Mouse (Mus musculus): ENCODE measurements around the gene Klhl3. TPM values are rescaled to one million over a fixed set of nuclear protein-coding genes. Genes with fewer than 3 reads are reported as not detected.

Klhl3 gene
- polyA plus RNA-seq, 3 experiments from 2014 or later = 4.3 to 14.9 (median 14.6) TPM

DNA sequence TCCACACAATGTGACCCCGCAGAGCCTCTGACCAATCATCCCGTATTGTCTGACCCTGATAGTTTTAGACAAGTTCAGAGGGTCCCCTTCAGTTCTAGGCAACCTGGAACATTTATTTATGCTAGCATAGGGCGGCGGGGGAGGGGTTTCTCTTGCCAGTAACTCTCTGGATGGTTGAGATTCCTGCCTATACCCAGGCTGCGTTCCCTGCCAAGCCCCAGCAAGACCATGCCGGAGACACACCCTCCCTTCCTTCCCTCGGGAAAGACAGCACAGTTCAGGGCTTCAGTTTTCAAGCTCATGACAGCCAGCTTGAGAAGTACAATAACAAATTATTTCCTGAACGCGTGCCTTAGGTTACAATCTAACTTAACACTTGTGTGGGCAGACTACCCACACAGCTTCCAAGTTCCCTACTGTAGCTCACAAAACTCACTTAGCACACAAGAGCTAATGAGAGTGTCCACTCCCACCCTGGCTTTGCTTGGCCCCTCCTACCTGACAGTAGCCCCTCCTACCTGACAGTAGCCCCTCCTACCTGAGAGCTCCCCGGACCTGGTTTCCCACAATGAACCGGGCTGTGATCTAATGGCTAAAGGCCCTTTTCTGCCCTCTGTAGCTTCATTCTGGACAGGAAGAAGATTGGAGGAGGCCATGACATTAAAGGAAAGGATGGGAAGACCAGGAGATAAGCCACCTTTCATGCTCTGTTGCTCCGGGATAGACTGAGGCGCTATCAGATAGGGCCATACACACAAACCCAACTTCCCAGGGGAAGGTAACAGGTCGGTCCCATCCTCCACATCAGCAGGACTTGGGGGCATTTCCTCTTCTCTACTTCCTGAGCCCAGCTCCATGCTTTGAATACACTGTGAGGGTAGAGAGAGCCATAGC lies 46.6 kb downstream of the Klhl3 start:
- peak; percentile 7 for ATAC-seq

DNA sequence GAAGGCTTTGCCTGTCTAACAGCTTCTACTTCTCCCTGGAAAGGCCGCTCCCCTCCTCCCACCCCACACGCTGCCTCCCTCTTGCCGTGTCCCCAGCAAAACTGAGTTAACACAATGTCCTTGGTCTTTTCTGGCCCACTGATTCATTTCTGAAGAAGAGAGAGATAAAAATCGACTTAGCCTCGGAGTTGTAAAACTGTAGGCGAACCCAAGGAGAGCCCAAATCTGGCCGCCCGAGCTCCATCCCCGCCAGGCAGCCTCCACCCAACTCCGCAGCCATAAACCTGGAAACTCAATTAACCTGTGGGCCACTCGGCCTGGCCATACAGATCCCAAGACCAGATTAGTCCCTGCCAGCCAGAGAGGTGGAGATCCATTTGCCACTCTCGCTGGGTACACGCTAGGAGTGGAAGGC lies 47.3 kb downstream of the Klhl3 start:
- ATAC-seq = no peak

DNA sequence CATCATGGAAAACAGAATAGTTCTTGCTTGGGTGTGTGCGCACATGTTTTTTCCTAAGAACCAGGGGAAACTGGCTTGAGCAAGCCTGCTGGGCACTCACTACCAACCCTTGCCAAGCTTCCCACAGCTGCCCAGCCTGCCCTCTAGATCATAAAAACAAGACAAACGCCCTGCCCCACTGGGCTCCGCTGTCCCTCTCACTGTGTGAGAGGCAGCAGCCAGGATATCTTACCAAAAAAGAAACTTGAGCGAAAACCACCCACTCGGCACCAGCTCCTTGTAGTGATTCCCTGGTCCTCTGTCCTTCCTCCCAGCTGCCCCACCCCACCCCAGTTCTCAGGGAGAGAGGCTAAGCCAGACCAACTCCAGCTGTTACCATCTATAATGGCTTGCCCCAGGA lies 48.1 kb downstream of the Klhl3 start:
- no peak for ATAC-seq

DNA sequence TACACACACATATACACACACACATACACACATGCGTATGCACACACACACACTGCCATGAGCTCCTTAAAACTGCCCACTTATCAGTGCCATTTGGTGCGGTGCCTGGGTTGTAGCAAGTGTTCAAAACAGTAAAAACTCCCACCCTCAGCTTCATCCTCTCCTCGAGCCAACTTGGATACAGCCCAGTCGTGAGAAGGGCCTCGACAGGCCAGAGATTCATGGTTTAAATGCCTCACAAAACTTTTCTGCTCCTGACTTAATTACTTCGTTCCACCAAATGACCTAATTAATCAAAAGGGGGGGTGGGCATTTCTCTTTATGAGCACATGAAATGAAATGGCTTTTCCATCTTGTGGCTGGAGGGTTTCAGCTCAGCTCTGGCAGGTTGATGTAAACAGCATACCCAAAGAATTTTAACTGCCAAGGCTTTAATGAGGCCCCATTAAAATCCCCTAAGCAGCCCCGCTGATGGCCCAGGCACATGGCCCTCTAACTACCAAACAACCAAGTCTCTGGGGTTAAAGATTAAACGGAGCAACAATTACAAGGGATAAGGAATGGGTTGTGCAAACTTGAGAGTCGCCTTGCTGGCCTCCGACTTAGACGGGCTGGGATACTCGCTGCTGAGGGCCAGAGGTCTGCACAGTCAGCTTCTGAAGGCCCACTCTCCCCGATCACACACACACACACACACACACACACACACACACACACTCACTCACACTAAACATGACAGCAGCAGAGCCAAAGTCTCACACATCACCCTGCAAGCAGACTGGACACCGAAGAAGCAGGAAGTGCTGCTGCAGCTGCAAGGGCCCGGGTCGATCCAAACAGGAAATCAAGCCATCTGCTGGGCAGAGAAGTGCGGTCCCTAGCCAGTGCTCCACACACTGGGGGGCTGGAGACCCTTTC lies 55.2 kb downstream of the Klhl3 start:
- no peak for ATAC-seq

DNA sequence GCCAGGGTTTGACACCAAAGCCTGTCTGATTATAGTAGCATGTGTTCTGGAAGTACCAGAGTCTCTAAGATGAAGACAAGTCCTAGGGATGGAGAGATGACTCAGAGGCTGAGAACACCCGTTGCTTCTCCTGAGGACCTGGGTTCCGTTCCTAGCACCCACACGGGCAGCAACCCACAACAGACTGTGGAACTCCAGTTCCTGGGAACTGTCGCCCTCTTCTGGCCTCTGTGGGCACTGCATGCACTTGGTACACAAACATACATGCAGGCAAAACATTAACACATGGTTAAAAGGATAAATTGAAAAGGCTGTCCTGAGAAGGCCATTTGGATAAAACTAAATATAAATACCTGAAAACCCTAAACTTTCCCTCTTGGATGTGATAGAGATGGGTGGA lies 56.8 kb downstream of the Klhl3 start:
- no peak for ATAC-seq

DNA sequence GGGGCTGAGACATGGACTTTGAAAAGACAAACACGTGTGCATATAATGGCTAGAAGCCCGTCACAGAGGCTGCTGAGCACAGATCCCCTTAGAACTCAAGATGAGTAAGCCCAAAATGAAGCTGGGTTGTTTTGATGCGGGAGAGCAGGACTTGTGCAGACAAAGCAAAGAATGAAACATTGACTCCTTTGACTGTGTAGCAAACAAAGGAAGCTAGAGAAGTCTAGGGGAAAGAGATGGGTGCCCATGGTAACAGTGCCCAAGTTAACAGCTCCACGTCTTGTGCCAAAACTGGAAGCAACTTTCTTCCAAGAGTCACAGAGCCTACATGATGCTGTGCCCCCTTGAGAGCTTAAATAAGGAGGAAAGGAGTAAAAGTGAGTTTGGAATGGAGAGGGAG lies 59.8 kb downstream of the Klhl3 start:
- ATAC-seq = no peak

DNA sequence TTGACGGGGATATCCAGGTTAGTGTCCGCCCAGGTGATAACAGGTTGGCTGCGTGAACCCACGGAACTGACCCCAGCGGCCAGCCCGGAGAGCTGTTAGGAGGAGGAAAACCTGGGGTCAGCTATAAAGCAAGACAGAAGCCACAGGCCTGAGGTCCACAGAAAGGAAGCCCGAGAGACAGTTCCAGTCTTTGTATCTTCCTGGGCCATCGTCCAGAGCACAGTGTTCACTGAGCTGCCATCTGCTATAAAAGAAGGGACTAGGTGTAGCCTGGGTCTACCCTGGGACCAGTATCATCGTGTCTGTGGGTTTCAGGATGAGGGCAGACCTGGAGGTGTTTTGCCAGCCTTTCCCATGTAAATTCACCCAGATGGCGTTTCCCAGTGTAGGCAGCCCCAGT lies 61.7 kb downstream of the Klhl3 start:
- ATAC-seq = no peak

DNA sequence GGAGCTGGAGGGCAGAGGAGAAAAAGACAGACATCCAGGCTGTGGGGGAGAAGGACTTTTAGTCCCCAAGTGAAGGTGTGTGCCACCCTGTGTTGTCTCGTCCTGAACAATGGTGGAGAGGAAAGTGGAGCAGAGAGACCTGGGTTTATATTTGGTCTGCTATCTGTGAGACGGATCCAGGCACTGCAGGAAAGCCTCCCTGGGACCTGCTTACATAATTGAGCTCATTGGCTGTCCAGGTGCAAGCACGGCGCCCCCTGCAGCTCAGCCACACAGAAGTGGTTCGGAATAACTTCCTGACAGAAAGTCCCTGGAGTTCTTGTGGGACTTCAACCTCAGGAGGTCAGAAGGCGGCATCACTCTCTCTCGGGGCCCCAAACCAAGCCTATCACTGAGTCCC lies 62.1 kb downstream of the Klhl3 start:
- no peak for ATAC-seq

DNA sequence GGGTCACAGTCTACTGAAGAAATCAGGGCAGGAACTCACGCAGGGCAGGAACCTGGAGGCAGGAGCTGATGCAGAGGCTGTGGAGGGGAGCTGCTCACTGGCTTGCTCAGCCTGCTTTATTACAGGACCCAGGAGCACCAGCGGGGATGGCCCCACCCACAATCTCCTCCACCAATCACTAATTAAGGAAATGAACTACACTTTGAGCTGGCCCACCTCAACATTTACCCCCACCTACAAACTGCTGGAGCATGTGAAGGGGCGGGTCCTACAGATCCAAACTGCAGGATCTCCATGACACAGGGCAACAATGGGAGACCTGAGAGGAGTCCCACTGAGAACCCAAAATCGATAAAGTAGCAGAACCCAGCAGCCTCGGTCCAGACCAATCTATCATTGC lies 64.3 kb downstream of the Klhl3 start:
- no peak for ATAC-seq

DNA sequence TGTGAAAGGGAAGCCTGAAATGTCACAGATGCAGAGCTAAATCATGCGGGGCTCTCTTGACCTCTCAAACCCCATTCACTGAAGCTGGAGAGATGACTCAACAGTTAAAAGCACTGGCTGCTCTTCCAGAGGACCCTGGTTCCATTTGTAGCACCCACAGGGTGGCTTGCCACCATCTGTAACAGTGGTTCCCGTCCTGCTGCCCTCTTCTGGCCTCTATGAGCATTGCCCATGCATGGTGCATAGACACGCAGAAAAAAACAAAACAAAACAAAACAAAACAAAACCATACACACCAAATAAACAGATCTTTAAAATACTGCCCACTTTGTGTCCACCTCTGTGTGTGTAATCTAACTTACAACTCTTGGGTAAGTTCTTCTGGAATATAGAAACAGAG lies 65.3 kb downstream of the Klhl3 start:
- ATAC-seq = no peak

DNA sequence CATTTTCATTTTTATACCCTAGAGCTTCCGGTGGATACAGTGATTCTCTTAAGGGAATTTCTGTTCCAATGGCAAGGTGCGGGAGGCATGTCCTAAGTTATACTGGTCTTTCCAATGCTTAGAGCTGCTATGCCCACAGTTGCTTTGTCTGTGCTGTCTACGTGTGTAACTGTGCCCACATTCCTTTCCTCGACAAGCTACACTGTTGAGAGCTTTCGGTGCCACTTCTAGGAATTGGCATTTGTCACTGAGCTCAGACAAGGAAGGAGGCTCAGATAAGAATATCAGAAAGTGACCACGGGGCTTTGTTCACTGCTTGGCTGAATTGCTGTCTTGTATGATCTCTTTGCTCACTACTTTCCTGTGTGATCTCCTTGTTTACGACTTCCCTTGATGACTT lies 67.2 kb downstream of the Klhl3 start:
- ATAC-seq = no peak

DNA sequence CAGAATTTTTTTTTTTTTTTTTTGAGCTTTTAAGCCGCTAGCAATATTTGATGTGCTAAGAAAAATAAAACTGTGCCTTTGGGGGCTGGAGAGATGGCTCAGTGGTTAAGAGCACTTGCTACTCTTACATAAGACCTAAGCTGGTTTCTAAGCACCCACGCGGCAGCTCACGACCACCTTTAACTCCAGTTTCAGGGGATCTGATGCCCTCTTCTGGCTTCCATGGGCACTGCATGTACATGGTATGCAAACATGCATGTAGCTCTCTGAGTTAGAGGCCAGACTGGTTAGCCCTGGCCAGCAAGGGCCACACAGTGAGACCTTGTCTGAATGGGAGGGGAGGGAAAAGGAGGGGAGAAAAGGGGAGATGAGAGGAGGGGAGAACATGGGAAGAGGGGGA lies 68.1 kb downstream of the Klhl3 start:
- no peak for ATAC-seq

DNA sequence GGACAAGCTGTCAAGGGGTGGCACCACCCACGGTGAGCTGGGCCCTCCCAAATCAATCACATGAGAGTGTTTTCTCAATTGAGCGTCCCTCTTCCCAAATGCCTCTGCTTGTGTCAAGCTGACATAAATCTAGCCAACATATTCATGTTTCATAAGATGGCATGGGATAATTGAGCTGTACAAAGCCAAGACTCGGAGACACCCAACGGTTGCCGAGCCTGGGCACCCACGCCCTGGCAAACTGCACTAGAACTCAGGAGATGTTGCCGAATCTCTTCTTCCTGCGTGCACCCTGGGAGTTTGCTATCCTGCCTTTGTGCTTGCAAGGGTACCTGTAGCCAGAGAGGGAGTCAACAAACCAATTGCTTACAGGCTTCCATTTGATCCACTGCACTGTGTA lies 70.1 kb downstream of the Klhl3 start:
- no peak for ATAC-seq

DNA sequence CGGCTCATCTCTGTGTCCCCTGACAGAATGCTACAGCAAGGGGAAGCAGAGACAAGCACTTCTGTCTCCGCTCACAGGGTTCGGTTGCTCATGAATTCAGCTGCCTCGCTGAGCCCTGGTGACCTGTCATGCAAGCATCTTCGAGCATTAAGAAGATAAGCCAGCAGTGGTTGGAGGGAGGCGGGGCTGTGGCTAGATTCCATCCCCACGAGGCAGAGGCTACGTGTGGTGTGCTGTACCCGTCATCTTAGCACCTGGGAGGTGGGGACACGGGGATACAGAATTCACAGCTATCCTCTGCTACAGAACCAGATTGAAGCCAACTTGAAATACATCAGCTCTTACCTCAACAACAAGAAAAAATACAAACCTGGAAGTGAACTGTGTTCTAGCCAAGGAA lies 73.3 kb downstream of the Klhl3 start:
- no peak for ATAC-seq

DNA sequence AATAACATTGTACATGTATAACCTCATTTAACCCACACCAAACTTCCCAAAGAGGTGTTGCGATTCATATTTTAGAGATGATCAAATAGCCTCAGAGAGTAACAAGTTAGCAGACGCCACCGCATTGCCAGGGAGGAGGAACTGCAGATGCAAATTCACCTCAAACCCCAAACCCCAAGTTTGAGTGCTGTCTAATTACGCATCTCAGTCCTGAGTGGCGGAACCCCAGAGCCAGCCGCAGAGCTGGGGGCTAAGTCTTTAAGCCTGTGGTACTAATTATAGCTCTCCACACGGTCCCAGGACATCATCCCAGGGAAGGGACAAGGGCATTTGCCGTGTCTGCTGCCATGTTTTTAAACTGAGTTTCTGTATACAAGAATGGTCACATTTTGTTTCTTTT lies 75.9 kb downstream of the Klhl3 start:
- no peak for ATAC-seq

DNA sequence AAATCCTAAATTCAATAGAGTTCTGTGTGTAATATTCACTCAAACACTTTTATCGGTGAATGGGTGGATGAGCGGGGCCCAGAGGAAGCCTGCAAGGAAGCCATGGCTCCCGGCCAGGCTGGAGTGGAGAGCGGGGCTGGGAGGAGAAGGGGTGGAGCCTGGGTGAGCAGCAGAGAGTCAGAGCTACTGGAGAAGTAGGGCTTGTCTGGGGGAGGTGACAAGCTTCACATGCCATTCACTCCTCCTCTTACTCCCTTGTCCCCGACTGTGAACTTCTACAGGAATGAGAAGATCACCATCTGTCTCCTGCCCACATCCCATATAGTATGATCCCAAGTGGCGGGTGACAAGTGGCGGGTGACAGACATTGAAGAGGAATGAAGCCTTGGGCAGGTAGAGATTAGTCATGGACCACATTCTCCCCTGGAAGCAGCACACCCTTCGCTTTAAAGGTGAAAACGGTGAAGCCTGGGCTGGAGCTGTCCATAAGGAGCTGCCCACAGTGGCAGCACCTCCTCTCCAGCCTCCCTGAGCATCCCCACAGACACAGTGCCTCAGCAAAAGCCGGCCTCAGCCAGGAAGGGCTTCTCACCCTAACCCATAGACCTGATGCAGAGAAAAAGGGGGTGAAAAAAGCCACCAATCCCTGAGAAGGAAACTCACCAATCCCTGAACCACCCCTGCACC lies 77.8 kb downstream of the Klhl3 start:
- ATAC-seq = no peak

DNA sequence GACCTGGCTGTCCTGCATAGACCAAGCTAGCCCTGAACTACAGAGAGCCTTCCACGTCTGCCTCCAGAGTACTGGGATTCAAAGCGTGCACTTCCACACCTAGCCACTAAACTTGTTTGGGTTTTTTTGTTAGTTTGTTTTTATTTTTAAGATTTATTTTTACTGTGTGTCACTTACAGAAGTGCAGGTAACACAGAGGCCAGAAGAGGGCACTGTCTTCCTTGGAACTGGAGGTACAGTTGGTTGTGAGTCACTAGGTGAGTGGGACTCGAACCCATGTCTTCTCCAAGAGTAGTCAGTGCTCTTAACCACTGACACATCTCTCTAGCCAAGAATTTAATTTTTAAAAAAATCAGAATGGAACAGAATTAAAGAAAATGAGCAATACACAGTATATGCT lies 78.4 kb downstream of the Klhl3 start:
- no peak for ATAC-seq

DNA sequence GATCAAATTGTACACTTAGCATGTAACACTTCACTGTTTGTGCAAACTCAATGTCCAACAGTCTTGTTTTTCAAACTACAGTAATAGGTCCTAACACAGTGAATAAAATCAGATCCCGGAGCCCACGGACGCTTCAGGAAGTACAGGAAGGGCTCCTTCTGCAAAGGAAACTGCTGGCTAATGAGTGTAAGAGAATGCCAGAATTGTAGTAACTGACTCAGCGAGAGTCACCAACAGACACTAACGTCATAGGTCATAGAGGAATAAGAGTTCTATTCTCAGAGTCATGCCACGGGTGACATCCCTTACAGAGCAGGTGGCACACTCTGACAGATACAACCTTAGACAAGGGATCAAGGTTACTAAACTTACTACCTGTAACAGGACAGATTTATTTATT lies 78.9 kb downstream of the Klhl3 start:
- ATAC-seq = no peak

DNA sequence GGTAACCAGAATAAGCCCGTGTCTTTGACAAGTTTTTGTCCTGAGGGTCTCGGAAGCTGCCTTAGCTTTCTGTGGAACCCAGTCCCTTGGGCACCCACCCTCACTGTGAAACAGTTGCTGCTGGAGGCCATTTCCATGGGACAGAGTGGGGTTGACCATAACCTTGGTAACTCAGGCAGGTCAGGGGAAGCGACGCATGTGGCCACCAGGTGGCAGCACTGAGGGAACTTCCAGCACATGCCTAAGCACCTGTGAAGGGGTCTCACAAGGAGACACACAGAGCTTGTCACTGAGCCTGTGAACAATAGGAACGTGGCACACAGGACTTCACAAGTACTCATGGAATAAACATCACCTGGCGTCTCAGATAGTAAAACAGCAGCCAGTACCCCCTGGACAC lies 81.6 kb downstream of the Klhl3 start:
- ATAC-seq = no peak

DNA sequence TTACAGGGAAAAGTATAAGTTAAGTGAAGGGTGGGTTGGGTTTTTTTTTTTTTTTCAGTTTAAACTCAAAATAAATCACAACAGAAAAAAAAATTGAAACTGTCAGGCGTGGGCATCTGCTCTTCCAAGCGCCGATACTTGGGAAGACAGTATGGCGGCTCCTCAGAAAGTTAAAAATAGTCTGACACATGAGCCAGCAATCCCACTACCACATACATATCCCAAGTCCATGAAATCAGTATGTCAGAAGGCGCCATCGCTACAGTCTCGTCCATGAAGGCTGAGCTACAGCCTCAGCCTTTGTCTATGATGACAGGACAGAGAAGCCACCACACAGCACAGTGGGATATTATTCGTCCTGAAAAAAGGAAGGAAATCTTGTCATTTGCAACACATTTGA lies 86.3 kb downstream of the Klhl3 start:
- ATAC-seq = no peak

DNA sequence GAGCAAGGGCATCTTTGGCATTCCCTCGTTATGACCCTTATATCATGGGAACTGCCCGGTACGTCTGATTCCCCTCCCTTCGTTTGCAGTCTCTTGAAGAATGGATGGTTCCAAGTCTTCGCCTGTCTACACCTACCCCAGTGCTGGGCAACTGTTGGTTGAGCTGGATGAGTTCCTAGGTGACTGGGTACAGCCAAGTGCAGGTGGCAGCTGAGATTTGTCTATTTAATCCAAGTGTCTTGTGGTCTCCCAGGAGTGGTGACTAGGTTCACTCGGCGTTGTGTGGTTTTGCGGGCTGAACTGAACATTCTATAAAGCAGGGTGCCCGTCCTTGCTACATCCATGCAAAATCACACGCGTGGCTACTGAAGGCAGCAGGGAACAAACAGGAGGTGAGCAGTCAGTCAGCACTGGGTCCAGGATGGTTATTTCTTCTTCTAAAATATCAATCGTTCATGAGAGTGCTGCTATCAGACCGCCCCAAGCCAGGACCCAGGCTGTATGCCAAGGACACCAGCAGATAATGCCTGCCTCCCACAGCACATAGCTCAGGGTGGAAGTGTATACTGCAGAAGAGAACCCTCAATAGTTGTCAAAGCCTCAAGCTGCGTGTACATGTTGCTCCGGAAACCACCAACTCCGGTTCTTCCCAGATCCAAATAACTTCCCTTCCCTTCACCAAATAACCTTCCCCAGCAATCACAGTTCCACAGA lies 87.5 kb downstream of the Klhl3 start:
- ATAC-seq = no peak

DNA sequence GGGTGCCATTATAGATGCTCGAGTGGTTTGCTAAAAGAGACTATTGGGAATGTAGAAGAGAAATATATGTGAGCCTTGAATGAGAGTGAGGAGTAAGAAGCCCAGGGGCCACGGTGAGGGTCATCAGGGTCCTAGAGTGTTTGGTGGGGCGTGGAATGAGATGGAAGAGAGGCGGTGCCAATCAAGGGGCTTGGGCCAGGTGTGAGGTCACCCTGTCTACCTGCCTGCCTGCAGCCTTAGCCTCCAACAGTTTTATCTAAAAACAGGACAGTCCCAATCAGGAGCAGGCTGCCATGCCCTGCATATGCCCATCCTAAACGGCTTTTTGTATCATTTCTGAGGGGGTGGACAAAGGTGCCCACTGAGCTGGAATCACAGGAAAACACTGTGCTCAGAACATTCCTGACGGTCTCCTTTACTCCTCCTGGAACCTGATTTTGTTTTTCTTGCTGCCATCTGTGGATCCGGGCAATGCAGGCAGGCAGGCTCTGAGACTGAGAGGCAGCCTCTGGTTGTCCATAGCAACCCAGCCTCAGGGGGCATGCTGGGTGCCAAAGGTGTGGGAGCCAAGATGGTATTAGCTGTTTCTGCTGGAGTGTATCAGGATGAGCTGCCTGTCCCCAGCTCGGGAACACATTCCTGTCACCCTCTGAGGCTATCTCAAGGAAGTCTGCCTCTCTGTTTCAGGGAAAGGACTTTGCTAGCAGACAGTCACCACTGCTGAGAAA lies 89.5 kb downstream of the Klhl3 start:
- ATAC-seq = no peak
